Mouse (Mus musculus): ENCODE results near the gene Pkp1.

GRCm38 (mm10) chr1:135882385-135883109 is 36.5 kb downstream of the Pkp1 start:
- peak; percentile 69 for TF ChIP-seq CTCF (IDR thresholded peaks at IDR 0.05; ENCODE audit: borderline replicate concordance, insufficient read depth, low read length)
- TF ChIP-seq POLR2A (IDR thresholded peaks at IDR 0.05; ENCODE audit: low read depth, low read length) = no peak
